Mouse (Mus musculus) adrenal gland (tissue): ENCODE data around the gene Adgrg6.

ENCODE experiments used
- intact Hi-C: fragments of 180-260 bp; cut with DNase I; formaldehyde crosslinking; loops from one replicate; pipeline ENCODE4 v1.15.1; 2025
- long read RNA-seq, 2 experiments: library from polyadenylated mRNA; unstranded; transcript quantifications; one replicate each; pipeline ENCODE4 v2.0.0; 2020; ENCODE audit warnings: borderline replicate concordance in 1 of 2; ENCODE audit not compliant: insufficient replicate concordance in 1 of 2

Adgrg6 gene
- long read RNA-seq, experiment 1: 0 reads
- long read RNA-seq, experiment 2: 0 reads

DNA sequence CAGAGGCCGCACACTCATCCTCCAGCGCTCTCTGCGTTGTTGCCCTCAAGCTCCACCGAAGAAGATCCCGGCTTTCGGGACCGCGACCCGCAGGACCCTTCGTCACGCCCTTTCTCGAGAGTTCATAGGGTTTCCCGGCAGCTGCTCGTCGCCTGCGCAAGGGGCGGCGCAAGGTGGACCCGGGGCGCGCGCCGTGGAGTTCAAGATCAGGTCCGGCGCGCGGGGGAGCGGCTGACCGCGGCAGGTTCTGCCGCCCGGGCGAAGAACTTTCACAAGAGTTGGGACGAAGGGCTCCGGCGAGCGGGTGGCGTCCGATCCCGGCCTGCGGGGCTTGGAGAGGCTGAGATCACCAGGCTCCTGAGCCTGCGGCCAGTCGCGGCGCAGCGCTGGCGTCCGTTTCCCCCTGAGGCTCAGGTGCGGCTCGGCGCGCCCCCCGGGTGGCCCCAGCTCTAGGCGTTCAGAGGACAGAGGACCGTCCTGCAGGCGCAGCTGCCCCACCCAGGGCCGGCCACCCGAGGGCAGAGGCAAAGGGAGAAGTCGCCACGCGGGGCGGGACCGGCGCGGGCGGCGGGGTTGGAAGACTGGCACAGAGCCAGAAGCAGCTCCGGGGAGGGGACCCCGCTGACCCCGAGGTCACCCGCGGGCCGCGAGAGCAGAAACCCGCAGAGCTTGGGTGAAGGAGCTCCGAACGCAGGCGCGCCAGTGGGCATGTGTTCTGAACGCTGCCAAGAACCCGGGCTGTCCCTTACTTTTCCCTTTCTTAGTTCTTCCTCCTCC lies at the start of gene Adgrg6:
Gene Adgrg6 (minus strand): TSS at position 719 of the 777 bp plus-strand sequence.
- intact Hi-C loops: no loop called here

DNA sequence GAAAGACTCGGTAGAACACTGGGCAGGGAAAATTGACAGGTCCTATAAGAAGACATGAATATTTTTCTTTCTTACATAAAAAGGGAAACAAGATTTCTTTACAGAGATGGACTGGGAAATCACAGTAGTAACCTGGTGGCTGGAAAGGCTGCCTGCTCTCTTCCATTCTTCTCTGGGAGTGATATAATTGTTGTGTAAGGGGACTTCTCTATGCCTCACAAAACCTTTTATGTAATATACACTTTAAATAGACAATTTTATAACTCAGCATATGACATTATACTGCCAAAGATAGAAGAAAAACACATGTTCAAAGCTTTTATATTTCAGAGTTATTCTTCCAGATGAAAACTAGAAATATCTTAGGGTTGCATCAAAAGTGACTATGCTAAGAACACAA lies 46.8 kb upstream of the Adgrg6 start:
- intact Hi-C loops: no loop called here

DNA sequence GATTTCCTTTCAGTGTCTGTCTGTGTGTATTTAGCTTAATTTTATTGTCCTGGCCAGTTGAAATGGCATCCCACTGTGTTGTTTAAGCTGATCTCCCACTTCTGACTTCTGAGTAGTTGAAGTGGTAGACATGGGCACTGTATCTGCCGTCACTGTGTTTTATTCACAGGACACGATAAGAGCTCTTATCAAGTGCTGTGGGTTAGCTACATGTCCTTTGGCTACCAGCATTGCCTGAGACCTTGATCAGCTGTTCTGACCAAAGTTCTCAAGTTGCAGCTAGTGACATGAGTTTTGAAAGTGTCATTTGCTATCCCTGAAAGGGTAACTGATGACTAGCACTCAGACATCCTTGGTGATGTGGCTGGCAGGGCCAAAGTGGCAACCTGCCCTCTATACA lies 45.4 kb upstream of the Adgrg6 start:
- intact Hi-C loops: no loop called here

DNA sequence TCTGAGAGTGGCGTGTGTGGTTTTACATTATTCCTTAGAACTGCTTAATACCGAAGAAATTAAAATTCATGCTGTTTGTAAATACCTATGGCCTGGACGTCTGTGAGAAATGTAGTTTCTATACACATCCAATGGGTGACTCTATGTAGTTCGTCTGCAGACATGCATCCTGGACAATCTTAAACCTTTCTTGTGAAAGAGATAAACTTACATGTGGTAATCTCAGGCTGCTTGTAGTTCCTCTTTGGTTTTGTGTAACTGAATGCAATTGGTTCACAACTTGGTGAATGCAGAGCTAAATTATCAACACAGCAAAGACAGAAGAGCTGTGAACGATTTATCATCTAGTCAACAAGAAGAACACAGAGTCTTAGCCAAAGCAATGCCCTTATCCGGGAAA lies 44.2 kb upstream of the Adgrg6 start:
- intact Hi-C loops: no loop called here

- intact Hi-C loops: no loop called here
These were observed 38.0 kb upstream of the Adgrg6 start for GRCm38 (mm10) chr10:14583496-14583895.

- intact Hi-C loops: no loop called here
These were observed 28.8 kb upstream of the Adgrg6 start for GRCm38 (mm10) chr10:14574255-14574654.

- intact Hi-C loops: no loop called here
These were observed 25.7 kb upstream of the Adgrg6 start for GRCm38 (mm10) chr10:14571143-14571542.

DNA sequence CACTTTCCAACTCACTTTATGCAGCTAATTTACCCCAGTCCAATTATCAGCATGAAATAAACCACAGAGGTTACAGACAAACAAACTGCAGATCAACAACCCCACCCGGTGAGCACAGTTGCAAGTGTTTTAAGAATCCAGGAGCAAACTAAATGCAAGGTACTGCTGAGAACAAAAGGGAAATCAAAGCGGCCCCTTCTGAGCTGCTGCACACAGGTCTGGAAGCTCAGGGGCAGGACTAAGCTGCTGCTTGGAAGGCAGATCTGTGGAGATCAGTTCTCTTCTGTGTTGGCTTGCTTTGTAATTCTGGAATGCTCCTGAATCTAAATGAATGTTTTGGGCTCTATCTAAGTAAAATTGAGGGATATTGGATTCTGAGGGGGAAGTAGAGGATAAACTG lies 25.2 kb upstream of the Adgrg6 start:
- intact Hi-C loops: no loop called here

DNA sequence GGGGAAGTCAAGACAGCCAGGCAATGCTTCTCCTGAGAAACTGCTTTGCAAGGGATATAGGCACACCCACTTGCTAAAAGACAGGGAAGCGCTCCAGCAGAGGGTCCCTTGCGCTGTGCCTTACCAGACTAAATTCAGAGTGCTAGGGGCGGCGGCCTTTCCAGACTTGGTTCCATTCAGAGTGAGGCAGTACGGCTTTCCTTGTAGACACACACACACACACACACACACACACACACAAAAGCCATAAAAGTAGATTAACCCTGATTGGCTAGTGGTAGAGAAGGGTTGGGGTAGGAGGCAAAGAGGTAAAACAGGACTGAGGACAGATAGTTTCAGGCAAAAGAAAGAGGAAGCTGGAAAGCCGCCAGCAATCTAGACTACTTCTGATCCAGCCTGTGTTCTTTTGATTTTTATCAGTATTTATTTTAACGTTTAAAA lies 672 bp upstream of the Adgrg6 start:
- intact Hi-C loops: no loop called here

DNA sequence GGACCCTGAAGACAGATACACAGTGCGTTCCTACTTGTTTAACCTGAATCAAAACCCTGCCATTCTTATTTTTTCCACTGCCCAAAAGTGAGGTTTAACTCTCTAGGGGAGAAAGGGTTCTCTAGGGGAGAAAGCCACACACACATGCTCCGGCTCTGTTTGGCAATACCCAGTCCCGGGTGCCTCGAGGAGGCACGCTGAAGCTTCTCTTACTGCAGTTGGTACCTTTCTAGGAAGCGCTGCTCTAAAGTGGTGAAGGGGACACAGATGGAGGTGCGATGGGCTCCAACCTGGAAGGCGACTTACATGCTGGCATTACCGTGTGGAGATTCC lies 885 bp downstream of the Adgrg6 start:
- intact Hi-C loops: no loop called here

DNA sequence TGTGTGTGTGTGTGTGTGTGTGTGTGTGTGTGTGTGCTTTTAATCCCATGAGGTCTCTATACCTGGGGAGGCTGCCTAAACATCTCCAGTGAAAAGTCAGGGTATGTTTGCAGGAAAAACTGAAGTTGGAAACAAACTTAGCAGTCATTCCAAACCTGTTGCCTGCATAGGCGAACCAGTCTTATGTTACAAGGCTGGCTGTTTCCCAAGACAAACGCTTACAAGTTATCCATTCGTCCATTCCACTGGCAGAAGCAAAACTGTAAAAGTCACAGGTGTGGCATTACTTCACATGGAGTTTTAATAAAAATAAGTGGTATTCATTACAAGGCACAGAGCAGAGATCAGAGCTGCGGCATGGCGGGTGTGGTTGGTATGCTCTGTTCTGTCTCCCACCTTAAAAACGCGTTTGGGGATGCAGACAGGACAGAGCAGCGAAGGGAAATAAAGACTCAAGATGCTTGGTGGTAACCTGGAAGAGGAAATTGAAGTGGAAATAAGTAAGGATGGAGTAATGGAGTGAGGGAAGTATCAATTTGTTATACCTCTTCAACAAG lies 1.9 kb downstream of the Adgrg6 start:
- intact Hi-C loops: no loop called here

DNA sequence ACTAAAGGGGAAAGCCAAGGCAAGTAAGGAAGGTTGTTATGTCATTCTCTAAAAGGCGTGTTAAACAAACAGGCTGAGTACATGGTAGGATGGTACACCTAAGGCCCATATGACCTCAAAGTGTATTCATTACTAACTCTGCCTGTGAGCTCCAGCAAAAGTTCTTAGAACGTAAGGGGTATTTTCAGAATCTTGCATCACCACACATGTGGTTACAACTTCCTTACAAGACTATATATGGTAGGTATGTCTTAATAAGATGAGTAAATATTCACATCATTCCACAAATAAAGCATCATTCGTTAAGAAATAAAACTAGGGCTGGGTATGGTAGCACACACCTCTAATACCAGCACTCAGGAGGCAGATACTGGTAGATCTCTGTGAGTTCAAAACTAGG lies 8.4 kb downstream of the Adgrg6 start:
- intact Hi-C loops: no loop called here

DNA sequence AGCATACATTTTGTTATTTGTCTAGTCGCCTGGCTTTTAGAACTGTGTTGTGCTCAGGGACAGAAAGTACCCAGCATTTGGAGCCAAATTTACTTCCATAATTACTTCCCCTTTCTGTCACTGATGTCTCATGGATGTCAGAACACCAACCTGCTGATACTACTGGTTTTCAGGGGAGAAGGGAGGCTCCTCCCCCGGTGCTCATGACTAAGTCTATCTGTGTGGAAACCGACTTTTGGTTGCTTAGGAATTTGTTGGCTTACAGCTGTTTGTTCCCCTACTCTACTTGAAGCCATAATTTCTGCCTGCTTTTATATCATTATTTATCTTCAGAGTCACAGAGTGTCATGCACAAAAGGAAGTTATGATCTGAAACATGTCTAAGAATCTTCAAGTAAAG lies 14.4 kb downstream of the Adgrg6 start:
- intact Hi-C loops: no loop called here

- intact Hi-C loops: no loop called here
These were observed 14.8 kb downstream of the Adgrg6 start for GRCm38 (mm10) chr10:14530670-14531069.

DNA sequence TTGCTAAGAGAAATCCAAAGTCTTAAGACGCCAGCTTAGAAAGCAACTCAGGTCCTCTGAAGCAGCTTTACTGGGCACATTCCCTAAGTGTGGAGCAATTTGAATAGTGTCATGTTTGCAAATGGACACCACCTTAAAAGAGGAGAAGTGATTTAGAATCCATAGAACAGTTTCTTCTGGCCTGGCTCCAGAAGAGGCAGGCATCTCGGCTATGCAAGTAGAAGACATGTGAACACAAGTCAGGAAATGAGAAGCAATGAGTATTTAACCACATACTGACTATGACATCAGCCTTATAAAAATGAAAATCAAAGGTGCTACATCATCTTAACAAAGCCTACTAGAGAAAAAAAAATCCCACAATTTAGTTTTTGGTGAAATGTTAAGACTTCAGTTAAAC lies 17.7 kb downstream of the Adgrg6 start:
- intact Hi-C loops: no loop called here

- intact Hi-C loops: no loop called here
These were observed 22.7 kb downstream of the Adgrg6 start for GRCm38 (mm10) chr10:14522729-14523128.

DNA sequence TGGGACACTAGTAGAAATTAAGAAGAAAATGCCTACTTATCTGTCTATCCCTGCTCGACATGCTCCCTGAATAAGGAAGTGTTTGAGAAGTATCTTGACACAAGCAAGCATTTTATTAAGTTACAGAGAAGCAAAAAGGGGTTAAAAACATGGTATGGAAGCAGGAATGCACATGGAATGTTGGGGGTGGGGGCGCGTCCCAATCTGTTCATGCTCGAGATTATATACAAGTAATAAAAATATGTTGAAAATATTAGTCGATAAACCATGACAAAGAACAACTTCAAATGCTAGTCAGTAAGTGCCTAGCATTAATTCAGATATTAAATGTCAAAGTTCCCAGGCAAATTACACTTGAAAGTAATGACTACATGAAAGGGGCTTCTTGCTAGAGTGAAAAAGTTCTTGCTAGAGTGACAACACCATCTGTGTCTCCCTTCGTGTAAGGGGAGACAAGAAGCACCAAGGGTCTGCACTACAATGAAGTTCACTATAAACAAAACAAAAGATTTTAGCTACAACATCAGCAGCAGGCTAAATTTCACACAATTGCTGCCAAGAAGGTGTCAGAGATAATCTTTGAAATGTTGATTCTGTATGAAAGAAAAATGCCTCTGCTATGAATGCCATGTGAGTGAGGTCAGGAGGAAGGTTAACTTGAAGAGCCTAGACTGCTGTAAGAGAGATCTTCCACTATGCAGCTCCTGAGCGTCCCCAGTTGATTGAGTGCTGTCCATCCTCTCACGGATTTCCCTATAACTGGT lies 24.4 kb downstream of the Adgrg6 start:
- intact Hi-C loops: no loop called here

- intact Hi-C loops: no loop called here
These were observed 27.6 kb downstream of the Adgrg6 start for GRCm38 (mm10) chr10:14517909-14518308.

DNA sequence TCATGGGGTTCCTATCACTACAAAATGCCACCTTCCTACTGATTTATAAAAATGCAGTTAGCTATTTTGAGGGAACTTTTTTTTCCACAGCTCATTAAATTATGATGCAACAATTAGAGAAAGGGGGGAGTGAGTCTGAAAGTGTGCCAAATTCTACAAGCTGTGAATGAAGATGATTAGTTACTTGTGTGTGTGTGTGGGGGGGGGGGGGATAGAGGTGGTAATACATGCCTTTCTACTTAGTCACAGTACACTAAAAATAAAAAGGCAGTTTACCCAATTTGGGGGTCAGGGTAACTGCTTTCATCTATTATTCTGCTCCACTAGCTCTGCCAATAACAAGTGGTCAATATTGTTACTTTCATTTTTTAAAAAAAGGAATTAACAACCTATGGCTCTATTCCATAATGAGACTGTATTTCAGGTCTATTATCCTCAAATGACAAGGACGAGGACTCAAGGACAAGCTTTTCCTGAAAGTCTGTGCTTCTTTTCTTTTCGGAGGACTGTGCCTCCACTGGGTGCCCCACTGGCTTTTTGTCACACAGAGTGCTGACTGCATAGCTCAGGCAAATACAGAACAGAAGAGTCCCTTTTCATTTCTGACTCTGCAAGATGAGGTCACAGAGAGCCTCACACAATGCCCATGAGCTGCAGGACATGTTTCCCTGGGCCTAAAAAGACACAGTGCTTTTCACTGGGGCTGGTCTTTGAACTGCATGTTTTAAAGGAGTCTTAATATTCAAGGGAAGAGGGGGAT lies 33.4 kb downstream of the Adgrg6 start:
- intact Hi-C loops: no loop called here

GRCm38 (mm10) chr10:14511157-14511556 lies 34.3 kb downstream of the Adgrg6 start:
- intact Hi-C loops: no loop called here

- intact Hi-C loops: no loop called here
These were observed 49.8 kb downstream of the Adgrg6 start for GRCm38 (mm10) chr10:14495658-14496057.

DNA sequence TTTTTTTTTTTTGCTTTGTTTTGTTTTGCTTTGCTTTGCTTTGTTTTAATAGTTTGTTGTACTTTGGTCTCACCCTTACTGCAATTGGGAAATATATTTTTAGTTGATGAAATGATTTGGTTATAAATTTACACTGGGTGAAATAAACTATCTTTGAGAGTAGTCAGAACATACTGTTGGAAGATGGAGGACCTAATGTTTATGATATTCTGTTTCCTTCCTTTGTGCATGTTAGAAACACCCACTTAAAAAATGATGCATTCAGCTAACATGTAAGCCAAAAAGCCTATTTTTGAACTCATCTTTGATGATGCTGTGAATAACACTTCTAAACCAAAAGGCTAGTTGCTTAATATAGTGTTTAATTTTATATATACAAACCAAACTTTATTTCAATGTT lies 50.3 kb downstream of the Adgrg6 start:
- intact Hi-C loops: no loop called here
